Mouse (Mus musculus): ENCODE results near the gene Olfr364-ps1. TPM values are rescaled to one million over a fixed set of nuclear protein-coding genes. Genes with fewer than 3 reads are reported as not detected.

The Olfr364-ps1 gene
- polyA plus RNA-seq (2012; rRNA removed) = not detected in 2 replicates

DNA sequence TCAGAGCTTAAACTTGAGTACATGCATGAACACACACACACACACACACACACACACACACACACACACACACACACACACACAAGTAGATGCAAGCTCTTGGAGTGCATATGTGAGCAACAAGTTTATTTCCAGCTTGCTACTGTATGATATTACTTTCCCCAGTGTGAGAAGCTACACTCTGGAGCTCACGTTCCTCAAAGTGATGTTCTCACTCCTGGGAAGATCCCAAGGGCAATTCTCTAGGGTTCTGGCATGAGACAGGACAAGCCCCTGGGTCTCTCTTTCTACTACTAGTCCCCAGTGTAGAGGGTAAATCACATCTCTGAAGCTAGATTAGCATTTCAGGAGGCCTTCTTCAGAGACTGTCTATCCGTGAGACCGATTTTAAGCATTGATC, at the start of gene Olfr364-ps1:
Gene Olfr364-ps1, plus strand, starts transcription at position 301 of the 400 bp plus-strand sequence.
- Histone ChIP-seq H3K27ac (ENCODE audit: control insufficient read depth, insufficient read depth, low read depth, low read length) (no peak within 1 kb of the TSS), H3K36me3 (ENCODE audit: control insufficient read depth, insufficient read depth, low read length) (no peaks in the 10 kb centered on the region), H3K4me1 (ENCODE audit: control insufficient read depth, insufficient read depth, low read length) (no peaks in the 10 kb centered on the region), H3K27me3 (ENCODE audit: control insufficient read depth, insufficient read depth, low read length) (no peaks in the 10 kb centered on the region), H3K4me3 (ENCODE audit: control insufficient read depth, low read depth, low read length) (no peak within 1 kb of the TSS)
- TF ChIP-seq CTCF (IDR thresholded peaks at IDR 0.05; ENCODE audit: control insufficient read depth, insufficient read depth, insufficient replicate concordance, low read depth, low read length) = no peak
- no peak for TF ChIP-seq POLR2A (IDR thresholded peaks at IDR 0.05; ENCODE audit: control insufficient read depth, low read depth, low read length)

DNA sequence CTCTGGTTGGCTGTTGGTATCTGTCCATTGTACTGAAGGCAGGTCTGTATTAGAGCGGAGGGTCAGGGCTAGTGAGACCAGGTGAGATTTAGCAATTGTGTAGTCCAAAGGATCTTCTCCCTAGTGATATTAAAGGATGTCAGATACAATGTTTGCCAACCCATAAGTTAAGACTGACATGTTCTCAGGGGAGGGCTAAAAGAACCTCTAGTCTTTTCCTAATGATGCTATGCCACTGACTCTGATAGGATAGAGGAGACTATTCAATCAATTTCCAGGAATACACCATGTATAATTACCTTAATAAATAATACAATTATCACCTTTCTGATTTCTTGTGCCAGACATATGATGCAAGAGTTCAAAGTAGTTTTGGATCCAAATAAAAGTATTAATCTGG, 21.3 kb upstream of the Olfr364-ps1 start, which contains the start of gene Olfr362:
Gene Olfr362, minus strand, starts transcription at position 101 of the 400 bp plus-strand sequence.
- no peaks in the 10 kb centered on the region for H3K36me3 ChIP-seq (ENCODE audit: control insufficient read depth, insufficient read depth, low read length)
- no peak for TF ChIP-seq POLR2A (IDR thresholded peaks at IDR 0.05; ENCODE audit: control insufficient read depth, low read depth, low read length)
- no peak for TF ChIP-seq CTCF (IDR thresholded peaks at IDR 0.05; ENCODE audit: control insufficient read depth, insufficient read depth, insufficient replicate concordance, low read depth, low read length)

DNA sequence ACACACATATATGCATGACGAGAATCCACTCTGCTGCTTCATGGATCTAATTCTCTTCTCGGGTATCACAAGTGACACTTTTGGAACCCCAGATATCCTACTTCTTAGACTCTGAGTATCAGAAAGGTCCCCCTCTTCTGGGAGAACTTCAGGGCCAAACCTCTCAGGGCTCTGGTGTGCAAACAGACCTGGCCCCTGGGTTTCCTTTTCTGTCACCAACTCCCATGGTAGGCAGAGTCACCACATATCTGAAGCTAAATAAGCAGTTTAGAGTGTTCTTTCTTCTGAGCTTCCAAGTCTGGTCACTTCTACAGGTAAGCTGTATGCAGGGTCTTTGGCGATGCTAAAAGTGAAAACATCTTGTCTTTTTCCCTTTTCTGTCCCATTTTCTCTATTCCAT, 48.8 kb downstream of the Olfr364-ps1 start, which contains the start of gene Olfr365:
Gene Olfr365, plus strand, starts transcription at position 301 of the 400 bp plus-strand sequence.
- Histone ChIP-seq H3K4me3 (ENCODE audit: control insufficient read depth, low read depth, low read length) (no peak within 1 kb of the TSS), H3K27me3 (ENCODE audit: control insufficient read depth, insufficient read depth, low read length) (no peaks in the 10 kb centered on the region), H3K4me1 (ENCODE audit: control insufficient read depth, insufficient read depth, low read length) (no peaks in the 10 kb centered on the region), H3K27ac (ENCODE audit: control insufficient read depth, insufficient read depth, low read depth, low read length) (no peak within 1 kb of the TSS), H3K36me3 (ENCODE audit: control insufficient read depth, insufficient read depth, low read length) (no peaks in the 10 kb centered on the region)
- TF ChIP-seq CTCF (IDR thresholded peaks at IDR 0.05; ENCODE audit: control insufficient read depth, insufficient read depth, insufficient replicate concordance, low read depth, low read length) (no peak), POLR2A (IDR thresholded peaks at IDR 0.05; ENCODE audit: control insufficient read depth, low read depth, low read length) (no peak)

More for the DNA sequence above, 21.3 kb upstream of the Olfr364-ps1 start, which contains the start of gene Olfr362:
- Histone ChIP-seq H3K4me3 (ENCODE audit: control insufficient read depth, low read depth, low read length) (no peak within 1 kb of the TSS), H3K27me3 (ENCODE audit: control insufficient read depth, insufficient read depth, low read length) (no peaks in the 10 kb centered on the region), H3K4me1 (ENCODE audit: control insufficient read depth, insufficient read depth, low read length) (no peaks in the 10 kb centered on the region), H3K27ac (ENCODE audit: control insufficient read depth, insufficient read depth, low read depth, low read length) (no peak within 1 kb of the TSS)

Other genes with a start within 250 kb of the Olfr364-ps1 start
- not detected in 2 replicates for gene Olfr353, start 246.4 kb upstream of the Olfr364-ps1 start, polyA plus RNA-seq (2012; rRNA removed)
- gene Olfr354, start 233.6 kb upstream of the Olfr364-ps1 start, polyA plus RNA-seq (2012; rRNA removed) = not detected in 2 replicates
- gene Olfr355, start 210.4 kb upstream of the Olfr364-ps1 start, polyA plus RNA-seq (2012; rRNA removed) = not detected in 2 replicates
- gene Olfr356, start 202.2 kb upstream of the Olfr364-ps1 start, polyA plus RNA-seq (2012; rRNA removed) = not detected in 2 replicates
- 0.59 and 0.62 TPM in 2 replicates for gene Olfr357, start 145.5 kb upstream of the Olfr364-ps1 start, polyA plus RNA-seq (2012; rRNA removed)
- not detected in 2 replicates for gene Olfr358, start 130.0 kb upstream of the Olfr364-ps1 start, polyA plus RNA-seq (2012; rRNA removed)
- not detected in 2 replicates for gene Olfr360, start 73.6 kb upstream of the Olfr364-ps1 start, polyA plus RNA-seq (2012; rRNA removed)
- 0.11 and 0.58 TPM in 2 replicates for gene Olfr361, start 50.0 kb upstream of the Olfr364-ps1 start, polyA plus RNA-seq (2012; rRNA removed)
- gene Olfr362, start 21.4 kb upstream of the Olfr364-ps1 start, polyA plus RNA-seq (2012; rRNA removed) = 0.07 TPM in 2 replicates
- gene Olfr365, start 48.9 kb downstream of the Olfr364-ps1 start, polyA plus RNA-seq (2012; rRNA removed) = not detected in 2 replicates
- gene Olfr366, start 72.3 kb downstream of the Olfr364-ps1 start, polyA plus RNA-seq (2012; rRNA removed) = not detected in 2 replicates
- gene Olfr368, start 187.2 kb downstream of the Olfr364-ps1 start, polyA plus RNA-seq (2012; rRNA removed) = 0.11 and 0.14 TPM in 2 replicates
- gene Pdcl, start 220.0 kb downstream of the Olfr364-ps1 start, polyA plus RNA-seq (2012; rRNA removed) = 2.5 and 3.7 TPM in 2 replicates